Mouse (Mus musculus): ENCODE results near the gene Pitpnm2.
"Not testable (repeated sequence)": the region's sequence is repeated elsewhere in the genome, so short reads cannot be mapped to it uniquely, and the experiment has no call there.

The Pitpnm2 gene

DNA sequence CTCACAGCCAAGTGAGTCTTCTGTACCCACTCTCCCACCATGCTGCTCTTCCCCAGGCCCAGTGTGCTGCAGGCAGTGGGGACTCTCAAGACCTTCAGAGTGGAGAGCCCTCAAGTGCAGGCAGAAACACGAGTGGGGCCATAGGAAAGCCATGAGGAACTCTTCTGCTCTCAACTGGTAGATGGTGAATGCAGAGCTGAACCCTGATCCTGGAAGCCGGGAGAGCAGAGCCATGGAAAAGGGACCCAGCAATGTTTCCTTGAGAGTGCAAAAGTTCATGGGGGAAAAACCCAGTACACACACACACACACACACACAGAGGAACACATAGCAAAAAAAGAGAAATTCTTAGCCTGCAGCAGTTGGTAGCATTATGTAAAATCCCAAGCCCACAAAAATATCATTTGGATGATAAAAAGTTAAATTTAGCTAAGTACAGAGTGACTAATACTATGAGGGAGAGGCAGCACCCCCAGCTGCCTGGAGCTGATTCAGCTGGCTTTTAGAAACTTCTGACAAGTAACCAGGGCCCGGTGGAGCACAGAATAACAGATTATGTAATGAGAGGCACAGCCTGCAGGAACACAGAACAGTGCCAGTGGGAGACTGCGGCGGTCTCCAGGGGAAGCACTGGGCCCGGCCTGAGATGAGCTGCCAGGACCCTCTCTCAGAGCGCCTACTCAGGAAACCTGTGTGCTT, 28.4 kb downstream of the Pitpnm2 start:
- DNase-seq (ENCODE audit: low spot score), result peak; percentile 61

DNA sequence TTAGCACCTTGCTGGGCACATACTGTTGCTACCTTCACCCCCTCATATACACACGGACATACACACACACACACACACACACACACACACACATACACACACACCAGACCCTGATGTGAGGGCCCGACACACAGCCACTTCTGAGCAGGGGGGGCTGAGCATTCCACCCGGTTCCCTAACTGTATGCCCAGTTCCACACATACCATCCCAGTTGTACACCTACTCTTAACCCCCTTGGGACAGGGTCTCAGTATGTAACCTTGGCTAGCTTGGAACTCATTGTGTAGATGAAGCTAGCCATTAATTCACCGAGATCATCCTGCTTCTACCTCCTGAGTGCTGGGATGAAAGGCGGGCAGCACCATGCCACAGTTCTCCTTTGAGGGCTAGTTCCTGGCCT, 29.0 kb downstream of the Pitpnm2 start:
- DNase-seq (ENCODE audit: low spot score), result no peak

DNA sequence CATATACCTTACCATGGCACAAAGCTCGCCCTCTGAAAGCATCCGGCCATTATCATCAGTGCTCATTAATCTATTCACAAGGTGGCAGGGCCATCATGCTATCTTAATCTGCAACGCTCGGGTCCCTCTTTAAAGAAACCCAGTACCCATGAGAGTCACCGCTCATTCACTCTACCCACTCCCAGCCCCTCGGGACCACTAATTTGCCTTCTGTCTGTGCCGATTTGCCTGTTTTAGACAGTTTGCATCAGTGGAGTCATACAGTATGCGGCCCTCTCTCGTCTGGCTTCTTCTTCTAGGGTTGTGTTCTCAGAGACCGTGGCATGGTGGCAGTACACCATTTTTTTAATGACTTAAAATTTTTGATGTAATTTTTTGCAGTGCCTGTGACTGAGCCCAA, 30.1 kb downstream of the Pitpnm2 start:
- no peak for DNase-seq (ENCODE audit: low spot score)

DNA sequence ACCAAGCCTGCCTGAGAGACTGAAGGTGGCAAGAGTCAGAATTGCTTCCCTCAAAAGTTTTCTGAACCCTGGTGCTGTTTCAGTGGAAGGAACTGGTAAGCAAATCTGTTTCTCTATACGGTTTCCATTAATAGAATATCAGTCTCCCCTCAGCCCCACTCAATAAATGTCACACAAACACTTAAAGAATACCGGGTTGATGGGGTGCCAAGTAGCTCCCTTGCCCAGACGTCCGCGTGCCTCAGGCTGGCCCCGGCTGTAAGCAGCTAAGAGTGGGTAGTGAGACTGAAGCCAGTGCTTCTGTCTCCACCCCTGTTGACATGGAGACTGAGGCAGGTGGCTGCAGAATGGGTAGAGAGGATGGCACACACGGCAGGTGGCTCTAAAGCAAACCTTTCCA, 30.6 kb downstream of the Pitpnm2 start:
- no peak for DNase-seq (ENCODE audit: low spot score)

DNA sequence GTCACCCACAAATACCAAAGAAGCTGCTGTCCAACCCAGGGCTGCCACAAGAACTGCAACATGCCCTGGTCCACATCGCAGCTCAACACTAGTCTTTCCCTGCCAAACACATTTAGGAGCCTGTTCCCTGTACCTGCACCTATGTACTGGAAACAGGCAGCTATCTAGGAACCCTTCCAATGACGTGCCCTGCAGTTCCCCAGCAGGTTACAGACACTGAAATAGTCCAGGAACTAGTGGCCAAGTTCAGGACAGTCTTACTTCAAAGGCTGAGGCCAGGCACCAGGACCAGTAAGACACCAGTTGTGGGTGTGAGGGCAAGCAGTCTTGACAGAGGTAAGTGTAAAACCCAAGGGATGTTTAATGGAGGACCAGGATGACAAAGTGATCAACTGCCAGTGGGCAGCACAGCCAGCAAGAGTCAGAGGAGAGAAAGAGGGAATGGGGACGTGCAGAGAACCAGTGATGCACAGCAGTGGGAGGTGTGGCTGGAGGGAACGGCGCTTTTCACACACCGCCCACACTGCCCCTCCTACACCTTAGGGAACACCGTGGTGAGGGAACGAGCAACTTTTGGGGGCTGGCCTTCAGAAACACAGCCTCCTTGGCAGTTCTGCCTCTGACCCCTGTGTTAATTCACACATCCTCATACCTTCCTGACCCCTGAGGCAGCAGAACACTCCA, 31.9 kb downstream of the Pitpnm2 start:
- no peak for DNase-seq (ENCODE audit: low spot score)

DNA sequence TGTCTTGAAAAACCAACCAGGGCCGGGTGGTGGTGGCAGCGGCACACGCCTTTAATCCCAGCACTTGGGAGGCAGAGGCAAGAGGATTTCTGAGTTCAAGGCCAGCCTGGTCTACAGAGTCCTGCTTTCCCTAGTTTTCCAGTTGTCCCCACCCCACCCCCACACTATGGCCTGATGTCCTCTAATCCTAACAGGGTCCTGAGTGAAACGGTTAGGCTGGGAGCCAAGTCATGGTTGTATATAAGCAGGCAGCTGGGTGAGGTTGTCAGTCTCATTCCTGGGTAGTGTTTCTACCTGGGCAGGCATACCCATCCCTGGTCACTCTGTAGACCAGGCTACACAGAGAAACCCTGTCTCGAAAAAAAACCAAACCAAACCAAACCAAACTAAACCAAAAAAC, 32.5 kb downstream of the Pitpnm2 start:
- DNase-seq (ENCODE audit: low spot score), result not testable (repeated sequence)

DNA sequence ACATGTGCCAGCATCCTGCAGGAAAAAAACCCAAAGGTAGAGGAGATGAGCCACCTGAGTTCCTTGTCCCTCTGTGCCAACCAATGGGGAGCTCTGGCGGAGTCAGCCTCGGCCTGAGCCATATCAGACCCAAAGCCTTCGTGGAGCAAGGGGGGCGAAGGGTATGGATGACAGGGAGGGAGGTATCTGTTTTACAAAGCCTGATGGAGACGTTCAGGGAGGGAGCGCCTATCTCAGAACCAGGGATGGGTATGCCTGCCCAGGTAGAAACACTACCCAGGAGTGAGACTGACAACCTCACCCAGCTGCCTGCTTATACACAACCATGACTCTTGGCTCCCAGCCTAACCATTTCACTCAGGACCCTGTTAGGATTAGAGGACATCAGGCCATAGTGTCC, 33.2 kb downstream of the Pitpnm2 start:
- no peak for DNase-seq (ENCODE audit: low spot score)

DNA sequence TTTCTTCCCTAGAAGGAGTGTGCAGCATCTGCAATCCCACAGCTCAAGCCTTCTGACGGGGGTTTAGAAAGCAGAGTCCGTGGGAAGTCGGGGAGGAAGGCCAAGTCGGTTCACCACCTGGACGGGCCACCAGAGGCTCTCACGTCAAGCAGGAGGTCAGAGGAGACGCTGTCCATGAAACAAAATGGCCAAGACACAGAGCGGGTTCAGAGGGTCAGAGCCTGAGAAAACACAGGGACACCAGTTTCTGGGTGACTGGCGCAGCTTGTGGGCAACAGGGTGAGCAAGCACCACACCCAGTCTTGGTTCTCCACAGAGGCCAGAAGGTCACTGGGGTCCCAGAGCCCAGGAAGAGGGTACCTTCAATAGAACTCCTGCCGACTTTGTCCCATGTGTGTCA, 33.9 kb downstream of the Pitpnm2 start:
- no peak for DNase-seq (ENCODE audit: low spot score)

DNA sequence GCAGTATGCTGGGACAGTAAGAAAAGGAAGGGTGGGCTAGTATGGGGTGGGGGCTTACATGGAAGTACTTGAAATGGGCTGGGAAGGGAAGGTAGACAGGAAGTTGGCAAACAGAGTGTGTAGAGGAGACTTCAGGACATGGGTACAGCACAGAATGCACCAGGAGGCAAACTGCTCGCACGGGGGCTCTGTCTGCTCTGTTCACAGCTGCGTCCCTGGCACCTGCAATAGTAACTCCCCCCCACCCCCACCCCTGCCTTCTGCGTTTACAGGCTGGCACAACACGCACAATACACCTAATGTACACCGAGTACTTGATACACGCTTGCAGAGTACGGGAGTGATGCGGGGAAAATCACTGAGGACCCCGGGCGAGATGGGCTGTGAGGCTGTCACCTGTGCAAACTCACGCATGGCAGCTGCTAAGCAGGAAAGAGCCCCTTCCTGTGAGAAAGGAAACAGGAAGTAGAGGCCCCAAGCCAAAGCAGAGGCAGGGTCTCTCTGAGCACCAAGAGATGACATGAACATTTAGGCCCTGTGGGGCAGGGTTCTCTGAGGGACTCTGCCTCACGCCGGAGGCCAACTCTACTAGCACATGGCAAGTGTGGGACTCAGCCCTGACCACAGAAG, 34.9 kb downstream of the Pitpnm2 start:
- no peak for DNase-seq (ENCODE audit: low spot score)

DNA sequence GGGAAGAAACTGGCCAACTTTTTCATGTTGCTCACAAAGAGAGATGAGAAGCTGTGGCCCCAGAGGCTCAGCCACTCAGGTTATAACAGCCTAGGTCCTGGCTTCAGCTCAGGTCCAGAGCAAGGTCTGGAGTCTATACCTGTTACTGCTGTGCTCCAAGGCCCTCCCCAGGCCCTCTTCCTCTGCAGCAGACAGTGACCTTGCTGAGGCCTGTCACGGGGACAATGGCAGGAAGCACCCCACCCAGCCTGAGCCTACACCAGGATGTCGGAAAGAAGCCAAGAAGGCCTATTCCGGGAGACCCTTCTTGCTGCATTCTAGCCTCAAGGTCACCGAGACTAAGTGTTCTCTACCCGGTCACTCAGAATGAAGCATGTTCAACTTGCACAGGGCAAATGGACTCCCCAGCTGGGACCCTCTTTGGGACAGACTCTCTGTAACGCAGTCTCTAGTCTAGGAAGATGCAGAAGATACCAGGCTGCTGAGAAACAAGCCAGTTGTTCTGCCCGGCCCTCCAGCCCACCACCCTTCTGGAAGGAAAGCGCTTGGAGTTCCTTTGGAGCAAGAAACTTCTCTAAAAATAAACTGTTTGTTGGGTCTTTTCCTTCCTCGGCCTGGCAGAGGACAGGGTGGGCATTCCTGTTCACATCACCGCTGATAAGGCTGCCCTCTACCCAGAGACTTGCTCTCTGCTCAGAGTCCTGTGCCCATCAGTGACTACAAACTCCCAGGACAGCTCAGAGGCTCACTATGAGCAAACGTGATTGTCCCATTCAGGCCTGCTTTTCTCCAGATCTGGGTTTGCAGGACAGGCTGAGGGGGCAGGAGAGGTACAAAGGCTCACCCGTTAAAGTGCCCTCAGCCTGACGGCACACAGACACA, 35.7 kb downstream of the Pitpnm2 start:
- DNase-seq (ENCODE audit: low spot score), result no peak

DNA sequence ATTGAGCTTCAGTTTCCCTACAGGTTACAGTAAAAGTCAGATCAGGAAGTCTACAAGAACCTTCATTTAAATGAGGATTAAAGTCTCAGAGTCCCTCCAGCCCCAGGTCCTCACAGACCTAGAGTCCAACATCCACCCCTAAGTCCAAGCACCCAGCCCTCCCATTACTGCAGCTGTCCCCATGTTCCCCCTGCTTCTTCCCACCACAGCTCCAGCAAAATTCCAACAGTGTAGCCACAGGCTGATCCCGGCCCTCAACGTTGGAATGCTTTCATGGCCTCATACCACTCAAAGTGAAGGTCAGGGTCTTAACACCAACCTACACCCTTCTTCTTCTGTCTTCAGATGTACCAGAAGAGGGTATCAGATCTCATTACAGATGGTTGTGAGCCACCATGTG, 37.9 kb downstream of the Pitpnm2 start:
- DNase-seq (ENCODE audit: low spot score), result no peak

DNA sequence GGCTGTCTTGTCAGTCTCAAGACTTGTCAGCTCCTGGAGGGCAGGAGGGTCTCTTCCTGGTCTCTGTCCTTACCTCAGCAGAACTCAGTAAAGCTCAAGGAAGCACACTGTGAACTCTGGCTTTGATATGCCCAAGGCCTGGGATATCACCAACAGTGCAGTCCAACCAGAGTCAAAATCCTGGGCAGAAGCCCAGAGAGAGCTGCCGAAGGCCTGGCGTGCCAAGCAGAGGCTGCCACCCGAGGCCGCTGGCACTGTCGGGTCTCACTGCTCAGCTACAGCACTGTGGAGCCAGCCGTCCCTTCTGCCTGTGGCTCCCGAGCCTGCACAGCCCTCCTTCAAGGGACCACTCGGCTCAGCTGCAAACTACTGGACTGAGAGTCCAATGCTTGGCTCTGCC, 38.3 kb downstream of the Pitpnm2 start:
- DNase-seq (ENCODE audit: low spot score), result peak; percentile 71

DNA sequence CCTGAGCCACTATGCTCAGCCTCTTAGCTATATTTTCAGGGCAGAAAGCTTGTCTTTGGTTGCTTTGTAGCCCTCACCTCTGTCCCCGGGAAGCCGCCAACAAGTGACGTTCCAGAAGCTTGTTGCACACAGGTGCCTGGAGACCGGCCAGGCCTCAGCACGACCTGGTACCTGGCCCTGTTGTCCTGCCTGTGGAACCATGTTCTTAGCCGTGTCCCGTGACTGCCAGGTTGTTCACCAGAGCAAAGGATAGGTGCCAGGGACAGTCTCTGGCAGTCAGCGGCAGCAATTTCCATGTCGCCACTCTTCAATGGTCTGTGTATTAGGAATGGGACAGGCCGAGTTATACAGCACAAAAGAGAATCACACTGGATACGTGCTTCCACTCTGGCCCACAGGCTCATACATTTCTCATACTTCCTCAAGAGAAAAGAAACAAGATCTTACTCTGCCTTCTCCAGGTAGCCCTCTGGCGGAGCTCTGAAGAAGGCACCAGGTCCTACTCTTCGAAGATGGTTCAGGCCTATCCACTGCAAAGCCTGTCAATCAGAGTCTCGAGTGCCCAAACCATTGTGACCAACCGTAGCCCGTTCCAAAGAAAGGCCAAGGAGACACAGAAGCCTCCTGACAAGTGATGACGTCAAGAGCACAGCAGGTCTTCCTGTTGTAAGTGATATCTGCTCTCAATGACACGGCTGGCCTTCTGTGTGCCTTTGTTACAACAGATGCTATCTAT, 39.1 kb downstream of the Pitpnm2 start:
- no peak for DNase-seq (ENCODE audit: low spot score)

DNA sequence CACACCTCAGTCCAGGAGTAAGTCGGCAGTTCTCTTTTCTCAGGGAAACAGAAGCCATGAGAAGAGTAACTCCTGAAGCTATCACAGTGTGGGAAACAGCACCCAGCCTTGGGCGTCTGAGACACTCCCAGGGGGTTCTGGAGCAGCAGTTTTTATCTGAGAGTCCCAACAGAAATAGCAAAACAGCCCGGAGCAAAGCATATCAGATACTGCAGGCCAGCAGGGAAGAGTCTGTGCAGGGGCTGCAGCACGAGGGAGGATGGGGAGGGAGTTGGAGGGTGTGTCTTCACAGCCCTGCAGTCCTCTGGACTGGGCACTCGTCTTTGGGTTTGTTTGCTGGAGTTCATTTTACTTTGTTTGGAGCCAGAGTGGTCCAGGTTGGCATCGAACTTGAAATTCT, 39.7 kb downstream of the Pitpnm2 start:
- DNase-seq (ENCODE audit: low spot score), result no peak

DNA sequence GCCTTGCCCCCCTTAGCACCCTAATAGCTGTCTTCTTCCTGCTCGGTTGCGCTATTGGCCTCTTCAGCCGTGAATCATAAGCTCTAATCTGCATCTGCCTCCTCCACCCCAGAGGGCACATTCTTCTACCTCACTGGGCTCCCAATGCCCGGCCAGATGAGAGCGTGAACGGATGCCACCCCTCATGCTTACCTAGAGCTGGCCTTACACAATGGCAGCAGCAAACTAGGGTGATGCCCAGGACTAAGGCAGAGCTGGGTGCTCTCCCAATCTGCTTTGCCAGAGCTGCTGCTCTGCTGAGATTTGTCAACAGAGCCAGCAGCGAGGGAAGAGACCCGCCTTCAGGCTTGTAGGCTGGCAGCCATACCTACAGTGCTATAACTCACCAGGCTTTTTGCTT, 41.5 kb downstream of the Pitpnm2 start:
- no peak for DNase-seq (ENCODE audit: low spot score)

DNA sequence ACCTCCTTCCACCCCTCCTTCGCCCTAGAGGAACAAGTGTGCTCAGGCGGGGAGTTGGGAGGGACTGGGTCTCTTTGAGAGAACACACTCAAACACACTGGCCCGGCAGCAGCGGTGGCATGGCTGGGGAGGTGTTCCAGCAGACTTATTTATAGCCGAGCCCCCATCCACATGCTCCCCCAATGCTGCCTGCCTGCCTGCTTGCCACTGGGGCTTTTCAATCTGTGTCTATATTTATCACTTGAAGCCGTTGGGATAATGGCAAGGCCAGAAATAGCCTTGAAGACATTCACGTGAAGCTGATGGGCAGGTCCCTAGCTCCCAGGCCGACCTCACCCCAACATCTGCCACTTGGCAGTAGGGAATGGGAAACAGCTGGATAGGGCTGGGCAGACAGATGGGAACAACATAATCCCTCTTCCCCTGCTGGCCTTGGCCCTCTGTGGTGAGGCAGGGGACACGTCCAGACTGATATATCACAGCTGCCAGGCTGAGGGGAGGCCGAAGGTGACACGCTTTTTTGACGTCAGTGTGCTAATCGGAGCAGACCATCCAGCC, 43.0 kb downstream of the Pitpnm2 start:
- no peak for DNase-seq (ENCODE audit: low spot score)

DNA sequence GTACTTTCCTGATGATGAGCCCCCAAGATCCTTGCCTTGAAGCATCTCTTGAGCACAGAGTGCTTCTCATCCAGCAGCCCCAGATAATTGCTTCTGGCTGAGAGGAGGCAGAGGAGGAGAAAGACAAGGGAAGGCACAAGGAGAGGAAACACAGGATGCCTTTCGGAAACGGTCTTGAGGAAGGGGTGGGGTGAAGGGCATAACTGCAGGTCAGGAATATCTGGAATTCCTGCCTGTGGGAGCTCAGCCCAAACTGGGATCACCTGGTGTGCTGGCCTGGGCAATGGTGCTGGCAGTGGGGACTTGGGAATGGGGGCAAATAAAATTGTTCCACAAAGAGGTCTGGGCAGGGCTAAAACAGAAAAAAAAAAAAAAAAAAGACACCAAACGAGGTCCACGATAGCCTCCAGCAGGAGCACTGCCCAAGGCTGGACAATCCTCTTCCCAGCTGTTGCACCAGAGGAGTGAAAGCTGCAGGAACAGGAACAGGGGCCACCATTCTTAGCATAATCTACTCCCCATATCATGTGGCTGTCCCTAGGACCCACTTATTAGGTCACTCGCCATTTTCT, 43.7 kb downstream of the Pitpnm2 start:
- DNase-seq (ENCODE audit: low spot score), result no peak

DNA sequence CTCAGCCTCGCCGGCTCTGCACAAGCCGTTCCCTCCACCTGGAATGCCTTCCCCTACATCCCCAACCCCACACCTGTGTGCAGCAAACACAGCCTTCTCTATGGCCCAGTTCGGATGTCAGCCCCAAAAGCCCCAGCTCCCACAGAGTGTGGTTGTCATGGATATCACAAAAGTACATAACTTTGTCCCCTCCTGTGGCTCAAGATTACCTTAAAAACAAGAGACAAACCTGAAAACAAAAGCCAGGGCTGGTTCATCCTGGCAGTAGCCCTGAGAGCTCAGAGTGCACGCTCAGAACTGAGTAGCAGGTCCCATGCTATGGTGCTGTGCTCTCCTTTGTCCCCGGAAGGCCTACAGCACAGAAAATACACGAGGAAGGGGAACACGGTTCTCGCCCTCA, 44.3 kb downstream of the Pitpnm2 start:
- DNase-seq (ENCODE audit: low spot score), result no peak

DNA sequence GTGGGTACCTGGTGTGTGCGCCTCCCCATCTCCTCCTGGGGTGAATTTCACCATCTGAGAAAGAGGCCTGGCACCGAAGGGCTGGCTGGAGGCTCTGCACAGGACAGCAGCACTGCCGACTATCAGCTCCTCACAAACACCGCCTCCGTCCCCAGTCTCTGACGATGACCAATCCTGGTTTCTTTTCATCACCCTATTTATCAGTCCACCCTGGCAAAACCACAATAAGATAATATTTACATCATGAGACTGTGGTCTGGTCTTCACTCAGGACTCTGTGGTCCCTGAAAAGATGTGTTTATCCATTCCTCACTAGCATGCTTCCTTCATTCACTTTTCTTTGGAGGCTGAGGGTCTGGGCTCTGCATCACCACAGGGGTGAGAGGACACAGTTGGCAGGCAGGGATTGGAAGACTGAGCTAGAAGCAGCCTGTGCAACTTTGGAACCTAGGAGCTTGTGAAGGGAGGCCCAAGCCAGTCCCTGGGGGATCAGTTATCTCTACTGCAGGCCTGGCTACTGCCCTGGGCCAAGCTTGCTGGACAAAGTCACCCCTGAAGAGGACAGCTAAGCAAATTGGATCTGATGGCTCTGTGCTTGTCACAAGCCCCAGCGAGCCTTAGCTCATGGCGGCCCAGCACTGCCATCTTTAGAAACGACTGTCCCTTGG, 45.3 kb downstream of the Pitpnm2 start:
- DNase-seq (ENCODE audit: low spot score), result no peak

DNA sequence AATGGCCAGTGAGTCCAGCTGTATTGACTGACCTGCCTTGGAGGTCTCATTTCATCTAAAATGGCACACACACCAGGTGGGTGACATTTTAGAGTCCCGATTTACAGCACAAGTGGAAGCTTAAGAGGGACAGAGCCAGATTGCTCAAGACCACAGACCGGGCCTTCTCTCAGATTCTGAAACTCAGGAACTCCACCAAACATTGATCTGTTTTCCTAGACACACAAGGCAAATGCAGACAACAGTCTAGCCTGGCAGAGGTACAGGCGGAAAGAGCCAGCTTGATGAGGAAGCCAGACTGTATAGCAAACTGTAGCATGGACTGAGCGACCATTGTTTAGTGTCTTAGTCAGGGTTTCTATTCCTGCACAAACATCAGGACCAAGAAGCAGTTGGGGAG, 46.3 kb downstream of the Pitpnm2 start:
- no peak for DNase-seq (ENCODE audit: low spot score)

DNA sequence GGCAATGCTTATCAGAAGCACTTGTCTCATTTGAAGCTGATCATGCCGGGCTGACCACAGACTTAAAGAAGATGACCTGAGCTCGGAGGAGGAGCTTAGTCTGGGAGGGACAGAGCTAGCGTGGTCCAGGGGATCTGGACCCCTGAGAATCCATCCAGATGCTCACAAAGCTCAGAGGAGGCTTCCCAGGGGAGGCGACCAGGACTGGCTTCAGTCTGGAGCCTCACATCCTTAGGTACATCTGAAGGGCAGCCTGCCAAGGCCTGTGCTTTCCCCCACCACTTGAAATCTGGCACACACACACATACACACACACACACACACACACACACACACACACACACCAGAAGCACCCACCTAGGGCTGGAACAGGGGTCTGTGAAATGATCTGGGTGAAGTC, 47.5 kb downstream of the Pitpnm2 start:
- DNase-seq (ENCODE audit: low spot score), result no peak
